Mouse (Mus musculus) thymus, adult 2 months (tissue): ENCODE measurements around the gene Snap23.

ENCODE experiments used
- CTCF ChIP-seq: fragments of 200-500 bp; IDR thresholded peaks from 2 replicates; pipeline ENCODE4 v1.5.1; 2012; ENCODE audit warnings: mild to moderate bottlenecking, control low read depth, low read length, moderate library complexity, borderline replicate concordance; ENCODE audit not compliant: control insufficient read depth, poor library complexity, insufficient read depth; ENCODE audit errors: extremely low read depth
- POLR2A ChIP-seq: fragments of 200-500 bp; IDR thresholded peaks from 2 replicates; pipeline ENCODE4 v1.6.1; 2012; ENCODE audit warnings: mild to moderate bottlenecking, low read length, control low read depth, moderate library complexity; ENCODE audit not compliant: control insufficient read depth, poor library complexity, insufficient read depth; ENCODE audit errors: extremely low read depth

DNA sequence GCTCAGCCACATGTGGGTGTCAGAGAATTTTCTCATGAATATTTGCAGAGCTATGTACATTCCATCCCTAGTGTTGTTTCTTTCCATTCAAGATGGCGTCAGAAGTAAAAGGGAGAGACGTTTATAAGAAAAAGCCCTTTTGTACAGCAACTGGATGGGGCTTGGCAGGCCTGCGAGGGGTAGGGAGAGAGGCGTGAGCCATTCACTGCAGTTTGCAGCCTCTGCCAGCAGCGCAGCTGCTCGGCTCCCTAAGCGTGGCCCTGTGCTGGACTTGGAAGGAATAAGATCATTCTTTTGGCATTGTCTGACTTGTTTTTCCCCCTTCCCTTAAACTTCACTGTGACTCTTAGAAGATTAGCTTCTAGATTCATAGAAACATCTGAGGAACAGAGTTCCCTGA, 76.4 kb downstream of the Snap23 start:
- TF ChIP-seq CTCF (no peak), POLR2A (no peak)
